Mouse (Mus musculus) heart, embryonic 14.5 days (tissue): ENCODE measurements around the gene Zfp112. TPM values are rescaled to one million over a fixed set of nuclear protein-coding genes. Genes with fewer than 3 reads are reported as not detected.
"Not testable (repeated sequence)": the region's sequence is repeated elsewhere in the genome, so short reads cannot be mapped to it uniquely, and the experiment has no call there.

Experiments
- ATAC-seq: fragments of 200-750 bp; cut with Nextera tagmentation; 2 replicates; pipeline ENCODE4 v1.8.0; 2017; ENCODE audit warnings: low read depth, moderate TSS enrichment; ENCODE audit not compliant: insufficient number of reproducible peaks, insufficient read depth, low FRiP score
- H3K27ac ChIP-seq, 2 experiments: fragments of 200-500 bp in 1 of 2; fragments of 300-500 bp in 1 of 2; sonication (generic) in 1 of 2; replicated peaks in 1 of 2; 2 replicates each; pipeline ENCODE4 v1.5.1; 2012 to 2014; ENCODE audit warnings: low read depth in 2 of 2, low read length in 2 of 2, control low read depth in 1 of 2, mild to moderate bottlenecking in 1 of 2, mixed read lengths in 1 of 2; ENCODE audit not compliant: control insufficient read depth in 1 of 2, insufficient read depth in 1 of 2
- H3K27me3 ChIP-seq: fragments of 300-500 bp; sonication (generic); 2 replicates; pipeline ENCODE4 v1.6.1; 2014; ENCODE audit warnings: mild to moderate bottlenecking, low read length, control low read depth; ENCODE audit not compliant: control insufficient read depth, insufficient read depth
- H3K36me3 ChIP-seq: fragments of 300-500 bp; sonication (generic); 2 replicates; pipeline ENCODE4 v1.6.1; 2014; ENCODE audit warnings: mild to moderate bottlenecking, control low read depth, low read length, mixed read lengths; ENCODE audit not compliant: control insufficient read depth, insufficient read depth
- H3K4me1 ChIP-seq, 2 experiments: fragments of 200-500 bp in 1 of 2; fragments of 300-500 bp in 1 of 2; sonication (generic) in 1 of 2; 2 replicates each; pipeline ENCODE4 v1.6.1; 2012 to 2014; ENCODE audit warnings: low read length in 2 of 2, control low read depth in 1 of 2, mixed read lengths in 1 of 2; ENCODE audit not compliant: control insufficient read depth in 2 of 2, insufficient read depth in 2 of 2
- H3K4me2 ChIP-seq: fragments of 300-500 bp; sonication (generic); 2 replicates; pipeline ENCODE4 v1.6.1; 2014; ENCODE audit warnings: mild to moderate bottlenecking, low read length
- H3K4me3 ChIP-seq, 2 experiments: fragments of 200-500 bp in 1 of 2; fragments of 300-500 bp in 1 of 2; sonication (generic) in 1 of 2; 2 replicates each; pipeline ENCODE4 v1.5.1; 2012 to 2014; ENCODE audit warnings: low read length in 2 of 2, mild to moderate bottlenecking in 2 of 2, control low read depth in 1 of 2, low read depth in 1 of 2, moderate library complexity in 1 of 2; ENCODE audit not compliant: control insufficient read depth in 1 of 2, insufficient read depth in 1 of 2
- H3K9ac ChIP-seq: fragments of 300-500 bp; sonication (generic); 2 replicates; pipeline ENCODE4 v1.6.1; 2014; ENCODE audit warnings: mild to moderate bottlenecking, low read length
- H3K9me3 ChIP-seq: fragments of 300-500 bp; sonication (generic); 2 replicates; pipeline ENCODE4 v1.6.1; 2016; ENCODE audit warnings: low read length, control low read depth; ENCODE audit not compliant: control insufficient read depth
- WGBS: fragments of 180-500 bp; shearing (Covaris S2); extraction: QIAGEN DNeasy Blood & Tissue Kit; methylation state at CpG from one replicate; pipeline ENCODE4 v1.1.7; 2014; 5-methylcytosine and 5-hydroxymethylcytosine counted together
- polyA plus RNA-seq: library from polyadenylated mRNA; unstranded; fragments of >200 nt; fragmentation: Nextera tagmentation; extraction: Ambion mirVana; gene quantifications from 2 replicates; pipeline ENCODE4 v1.2.1, GENCODE M21; 2014

Zfp112 gene
- polyA plus RNA-seq = 5.3 and 5.6 TPM in 2 replicates

- peak; percentile 94 for ATAC-seq
- Histone ChIP-seq H3K9ac (peak within 1 kb of the TSS; percentile 79), H3K27ac (peak within 1 kb of the TSS; percentile 71 to 76), H3K9me3 (peaks cover 17% of the 10 kb centered on the region), H3K36me3 (peaks cover 14% of the 10 kb centered on the region), H3K4me2 (peak within 1 kb of the TSS; percentile 83), H3K27me3 (no peaks in the 10 kb centered on the region), H3K4me3 (peak within 1 kb of the TSS; percentile 56 to 78), H3K4me1 (peaks cover 5% of the 10 kb centered on the region in 2 experiments; a peak in 3 of 4 replicates)
- 2% methylated on average over 23 of the region's 23 CpGs for WGBS
These were observed at the start of gene Zfp112 for GRCm38 (mm10) chr7:24112156-24112856. TSS of gene Zfp112 (plus strand) at chr7:24112314.

- H3K9me3 ChIP-seq, H3K4me1 ChIP-seq, H3K4me3 ChIP-seq, H3K36me3 ChIP-seq, H3K4me2 ChIP-seq, H3K9ac ChIP-seq, H3K27me3 ChIP-seq, ATAC-seq, H3K27ac ChIP-seq: not testable (repeated sequence)
- WGBS = 52% methylated on average over 1 of the region's 1 CpGs
These were observed 37.7 kb upstream of the Zfp112 start for GRCm38 (mm10) chr7:24074424-24074823.

- no peaks in the 10 kb centered on the region for H3K27me3 ChIP-seq
- peak within 1 kb of the TSS; percentile 87 for H3K4me2 ChIP-seq
- peak within 1 kb of the TSS; percentile 81 for H3K9ac ChIP-seq
- ATAC-seq = peak; percentile 96
- 18% methylated on average over 44 of the region's 44 CpGs for WGBS
- peaks cover 7 to 11% of the 10 kb centered on the region in 2 experiments for H3K4me1 ChIP-seq
- H3K9me3 ChIP-seq = no peaks in the 10 kb centered on the region
- H3K27ac ChIP-seq = peak within 1 kb of the TSS; percentile 58 to 84
- peak within 1 kb of the TSS; percentile 57 to 78 for H3K4me3 ChIP-seq
- peaks cover 14% of the 10 kb centered on the region for H3K36me3 ChIP-seq
These were observed 30.3 kb upstream of the Zfp112 start, which contains the start of gene Zfp180 for GRCm38 (mm10) chr7:24081634-24082431. TSS of gene Zfp180 (plus strand) at chr7:24081924.

GRCm38 (mm10) chr7:24082457-24083235 is 29.5 kb upstream of the Zfp112 start:
- H3K9me3 ChIP-seq = no peaks in the 10 kb centered on the region
- no peak for ATAC-seq
- peaks cover 7 to 11% of the 10 kb centered on the region in 2 experiments for H3K4me1 ChIP-seq
- peaks cover 22% of the 10 kb centered on the region for H3K36me3 ChIP-seq
- WGBS = 44% methylated on average over 15 of the region's 15 CpGs
- no peaks in the 10 kb centered on the region for H3K27me3 ChIP-seq
- H3K4me3 ChIP-seq = peak overlapping the region; percentile 57 to 78
- peak overlapping the region; percentile 81 for H3K9ac ChIP-seq
- peak overlapping the region; percentile 87 for H3K4me2 ChIP-seq
- H3K27ac ChIP-seq = peak overlapping the region; percentile 58 to 84

- Histone ChIP-seq H3K4me3 (no peak overlapping the region), H3K36me3 (peaks cover 31% of the 10 kb centered on the region), H3K4me1 (peaks cover 7 to 11% of the 10 kb centered on the region in 2 experiments), H3K9me3 (no peaks in the 10 kb centered on the region), H3K27ac (no peak overlapping the region), H3K27me3 (no peaks in the 10 kb centered on the region), H3K9ac (no peak overlapping the region), H3K4me2 (no peak overlapping the region)
- no peak for ATAC-seq
- WGBS = 91% methylated on average over 4 of the region's 4 CpGs
These were observed 25.2 kb upstream of the Zfp112 start for GRCm38 (mm10) chr7:24086871-24087270.

- no peaks in the 10 kb centered on the region for H3K27me3 ChIP-seq
- no peak overlapping the region for H3K9ac ChIP-seq
- peaks cover 5 to 9% of the 10 kb centered on the region in 2 experiments for H3K4me1 ChIP-seq
- H3K9me3 ChIP-seq = no peaks in the 10 kb centered on the region
- no peak overlapping the region for H3K4me2 ChIP-seq
- WGBS = 92% methylated on average over 12 of the region's 12 CpGs
- no peak overlapping the region for H3K4me3 ChIP-seq
- ATAC-seq = no peak
- peaks cover 31% of the 10 kb centered on the region for H3K36me3 ChIP-seq
- no peak overlapping the region for H3K27ac ChIP-seq
These were observed 24.5 kb upstream of the Zfp112 start for GRCm38 (mm10) chr7:24087485-24088125.

- Histone ChIP-seq H3K9me3 (peaks cover 83% of the 10 kb centered on the region), H3K4me1 (no peaks in the 10 kb centered on the region), H3K36me3 (peaks cover 93% of the 10 kb centered on the region), H3K9ac (no peak overlapping the region), H3K4me3 (no peak overlapping the region), H3K27ac (no peak overlapping the region), H3K4me2 (no peak overlapping the region), H3K27me3 (no peaks in the 10 kb centered on the region)
- 94% methylated on average over 9 of the region's 9 CpGs for WGBS
- no peak for ATAC-seq
These were observed 7.7 kb upstream of the Zfp112 start for GRCm38 (mm10) chr7:24104403-24104802.
